In genomic region chr2:103568161-103568560, GRCm38 (mm10) we compare ENCODE assay signal across 8 mouse cellular contexts. TPM values are rescaled to one million over a fixed set of nuclear protein-coding genes. Genes with fewer than 3 reads are reported as not detected.
DNase-seq lines count a peak whose midpoint lies in the region; ATAC-seq lines count a peak whose summit lies in the region.

No protein-coding gene starts in this region.

- no peaks in the 10 kb centered on the region for H3K36me3 ChIP-seq in kidney, embryonic 15.5 days
- H3K36me3 ChIP-seq in embryonic facial prominence, embryonic 11.5 days (replicated peaks; ENCODE audit: control insufficient read depth, insufficient read depth, low read depth, low read length), result no peaks in the 10 kb centered on the region
- no peaks in the 10 kb centered on the region for H3K36me3 ChIP-seq in hindbrain, embryonic 12.5 days
- H3K36me3 ChIP-seq in midbrain, embryonic 15.5 days (replicated peaks), result no peaks in the 10 kb centered on the region

- ATAC-seq in kidney, embryonic 15.5 days (replicated peaks; ENCODE audit: low FRiP score), result no peak
- ATAC-seq in embryonic facial prominence, embryonic 11.5 days (replicated peaks; ENCODE audit: insufficient number of reproducible peaks, low FRiP score, low TSS enrichment, low read depth), result no peak
- no peak for ATAC-seq in hindbrain, embryonic 12.5 days (ENCODE audit: low FRiP score)
- ATAC-seq in midbrain, embryonic 15.5 days (replicated peaks), result no peak

- no peak overlapping the region for H3K27ac ChIP-seq in kidney, embryonic 15.5 days
- H3K27ac ChIP-seq in embryonic facial prominence, embryonic 11.5 days (replicated peaks; ENCODE audit: low read depth, low read length), result no peak overlapping the region
- no peak overlapping the region for H3K27ac ChIP-seq in hindbrain, embryonic 12.5 days
- H3K27ac ChIP-seq in midbrain, embryonic 15.5 days, result no peak overlapping the region

- peak overlapping the region; percentile 69 for H3K4me3 ChIP-seq in kidney, embryonic 15.5 days (replicated peaks)
- peak overlapping the region; percentile 57 for H3K4me3 ChIP-seq in embryonic facial prominence, embryonic 11.5 days (ENCODE audit: low read depth, low read length)
- peak overlapping the region; percentile 81 for H3K4me3 ChIP-seq in hindbrain, embryonic 12.5 days
- H3K4me3 ChIP-seq in midbrain, embryonic 15.5 days, result peak overlapping the region; percentile 57

- H3K4me1 ChIP-seq in kidney, embryonic 15.5 days, result peaks cover 51% of the 10 kb centered on the region
- H3K4me1 ChIP-seq in embryonic facial prominence, embryonic 11.5 days (ENCODE audit: control insufficient read depth, insufficient read depth, low read length), result peaks cover 2% of the 10 kb centered on the region; the same call in 1 of the 2 replicates
- H3K4me1 ChIP-seq in hindbrain, embryonic 12.5 days, result peaks cover 58% of the 10 kb centered on the region
- peaks cover 45% of the 10 kb centered on the region for H3K4me1 ChIP-seq in midbrain, embryonic 15.5 days

- 35% methylated on average over 7 of the region's 7 CpGs for WGBS in kidney, embryonic 15.5 days
- 11% methylated on average over 7 of the region's 7 CpGs for WGBS in embryonic facial prominence, embryonic 11.5 days
- WGBS in hindbrain, embryonic 12.5 days, result 17% methylated on average over 7 of the region's 7 CpGs
- WGBS in midbrain, embryonic 15.5 days, result 11% methylated on average over 7 of the region's 7 CpGs

- H3K27me3 ChIP-seq in kidney, embryonic 15.5 days, result peaks cover 18% of the 10 kb centered on the region; the same call in 1 of the 2 replicates
- H3K27me3 ChIP-seq in embryonic facial prominence, embryonic 11.5 days (ENCODE audit: control insufficient read depth, insufficient read depth, low read length), result no peaks in the 10 kb centered on the region
- peaks cover 4% of the 10 kb centered on the region for H3K27me3 ChIP-seq in hindbrain, embryonic 12.5 days
- no peaks in the 10 kb centered on the region for H3K27me3 ChIP-seq in midbrain, embryonic 15.5 days (replicated peaks)

- no peaks in the 10 kb centered on the region for H3K9me3 ChIP-seq in kidney, embryonic 15.5 days (replicated peaks)
- no peaks in the 10 kb centered on the region for H3K9me3 ChIP-seq in embryonic facial prominence, embryonic 11.5 days (replicated peaks; ENCODE audit: control insufficient read depth, low read length)
- no peaks in the 10 kb centered on the region for H3K9me3 ChIP-seq in hindbrain, embryonic 12.5 days (replicated peaks)
- H3K9me3 ChIP-seq in midbrain, embryonic 15.5 days, result no peaks in the 10 kb centered on the region

- DNase-seq in kidney, adult 11 months, result no peak
- DNase-seq in embryonic facial prominence, embryonic 11.5 days (ENCODE audit: low spot score), result peak; percentile 79
- no peak for DNase-seq in spleen, postnatal 10 days (ENCODE audit: low spot score in 2 of 2)
- DNase-seq in gastrocnemius, adult 18-20 months (ENCODE audit: low spot score), result no peak
- DNase-seq in urinary bladder, postnatal 14 days (ENCODE audit: low spot score), result no peak

- H3K9ac ChIP-seq in kidney, embryonic 15.5 days, result no peak overlapping the region
- H3K9ac ChIP-seq in embryonic facial prominence, embryonic 11.5 days (replicated peaks; ENCODE audit: low read length), result no peak overlapping the region
- peak overlapping the region; percentile 78 for H3K9ac ChIP-seq in hindbrain, embryonic 12.5 days
- no peak overlapping the region for H3K9ac ChIP-seq in midbrain, embryonic 15.5 days

- H3K4me2 ChIP-seq in kidney, embryonic 15.5 days, result peak overlapping the region; percentile 93
- H3K4me2 ChIP-seq in embryonic facial prominence, embryonic 11.5 days (ENCODE audit: low read depth, low read length), result peak overlapping the region; percentile 80
- H3K4me2 ChIP-seq in hindbrain, embryonic 12.5 days (replicated peaks), result peak overlapping the region; percentile 91
- peak overlapping the region; percentile 97 for H3K4me2 ChIP-seq in midbrain, embryonic 15.5 days

RNA-seq across cellular contexts. Expression of gene Abtb2, which starts 2.1 kb away (rescaled TPM):
- 7.7 and 8.4 TPM in 2 replicates for polyA plus RNA-seq in kidney, embryonic 15.5 days (2015; fragmentation: Nextera tagmentation; extraction: Ambion mirVana)
- polyA plus RNA-seq in embryonic facial prominence, embryonic 11.5 days (2014; fragmentation: Nextera tagmentation; extraction: Ambion mirVana), result 9.7 and 10.2 TPM in 2 replicates
- 26.2 and 27.3 TPM in 2 replicates for polyA plus RNA-seq in hindbrain, embryonic 12.5 days (2016; fragmentation: Nextera tagmentation; extraction: Ambion mirVana)
- polyA plus RNA-seq in midbrain, embryonic 15.5 days (2015; fragmentation: Nextera tagmentation; extraction: Ambion mirVana), result 9.6 and 10.3 TPM in 2 replicates
- total RNA-seq in gastrocnemius, adult 18-20 months (2021), result 10 to 100 TPM in 1 of 2 experiments, 1 to 10 TPM in 1; 6.9 to 11.3 TPM
